Mouse (Mus musculus) MEL (cell line): ENCODE data around the gene Mthfd1l.

Source experiments
- CTCF ChIP-seq, 3 experiments: IDR thresholded peaks in 2 of 3; conservative IDR thresholded peaks in 1 of 3; 2 replicates each; pipeline ENCODE4 v1.5.1; 2011 to 2012; ENCODE audit warnings: low read length in 3 of 3, low read depth in 2 of 3, mild to moderate bottlenecking in 2 of 3, improper control_type of control experiment in 1 of 3, inconsistent platforms in 1 of 3, mixed read lengths in 1 of 3, moderate library complexity in 1 of 3; ENCODE audit not compliant: control insufficient read depth in 1 of 3, insufficient read depth in 1 of 3, poor library complexity in 1 of 3, severe bottlenecking in 1 of 3
- E2F4 ChIP-seq: IDR thresholded peaks from 2 replicates; pipeline ENCODE4 v1.6.1; 2011; ENCODE audit warnings: low read depth, low read length, improper control_type of control experiment, borderline replicate concordance
- EP300 ChIP-seq, 2 experiments: IDR thresholded peaks; 2 replicates each; pipeline ENCODE4 v1.6.1; 2011; ENCODE audit warnings: improper control_type of control experiment in 2 of 2, low read length in 2 of 2, low read depth in 1 of 2, mild to moderate bottlenecking in 1 of 2
- GABPA ChIP-seq: IDR thresholded peaks from 2 replicates; pipeline ENCODE4 v1.6.1; 2012; ENCODE audit warnings: low read depth, mild to moderate bottlenecking, inconsistent platforms, low read length, improper control_type of control experiment, moderate library complexity
- GATA1 ChIP-seq: IDR thresholded peaks from 2 replicates; pipeline ENCODE4 v1.6.1; 2011; ENCODE audit warnings: low read depth, low read length, improper control_type of control experiment
- HCFC1 ChIP-seq: IDR thresholded peaks from 2 replicates; pipeline ENCODE4 v1.6.1; 2012; ENCODE audit warnings: low read depth, mild to moderate bottlenecking, inconsistent platforms, low read length, improper control_type of control experiment, moderate library complexity
- MAX ChIP-seq: IDR thresholded peaks from 2 replicates; pipeline ENCODE4 v1.6.1; 2011; ENCODE audit warnings: low read length, improper control_type of control experiment
- NELFE ChIP-seq: IDR thresholded peaks from 2 replicates; pipeline ENCODE4 v1.6.1; 2011; ENCODE audit warnings: low read depth, low read length, improper control_type of control experiment
- POLR2A ChIP-seq, 2 experiments: IDR thresholded peaks; 2 replicates each; pipeline ENCODE4 v1.6.1; 2011 to 2012; ENCODE audit warnings: low read length in 2 of 2, mild to moderate bottlenecking in 2 of 2, control low read depth in 1 of 2, improper control_type of control experiment in 1 of 2, low read depth in 1 of 2, moderate library complexity in 1 of 2; ENCODE audit not compliant: control insufficient read depth in 1 of 2, insufficient read depth in 1 of 2, poor library complexity in 1 of 2
- POLR2AphosphoS2 ChIP-seq: IDR thresholded peaks from 2 replicates; pipeline ENCODE4 v1.6.1; 2011; ENCODE audit warnings: low read length, improper control_type of control experiment
- TAL1 ChIP-seq: IDR thresholded peaks from 2 replicates; pipeline ENCODE4 v1.6.1; 2012; ENCODE audit warnings: mild to moderate bottlenecking, inconsistent platforms, low read length, moderate library complexity, mixed read lengths
- TCF12 ChIP-seq: IDR thresholded peaks from 2 replicates; pipeline ENCODE4 v1.6.1; 2014; ENCODE audit warnings: low read depth, mild to moderate bottlenecking, inconsistent platforms, low read length, improper control_type of control experiment, moderate library complexity
- USF1 ChIP-seq: IDR thresholded peaks from 2 replicates; pipeline ENCODE4 v1.6.1; 2014; ENCODE audit warnings: low read depth, mild to moderate bottlenecking, inconsistent platforms, low read length, improper control_type of control experiment, moderate library complexity
- ZC3H11A ChIP-seq: IDR thresholded peaks from 2 replicates; pipeline ENCODE4 v1.6.1; 2012; ENCODE audit warnings: low read depth, mild to moderate bottlenecking, inconsistent platforms, low read length, improper control_type of control experiment

GRCm38 (mm10) chr10:4047666-4048065 is 74.7 kb downstream of the Mthfd1l start:
- TF ChIP-seq GATA1 (no peak), CTCF (IDR thresholded peaks at IDR 0.05 in 2 of 3, conservative IDR thresholded peaks at IDR 0.05 in 1 of 3; ENCODE audit: control insufficient read depth in 1 of 3, insufficient read depth in 1 of 3, low read depth in 2 of 3, low read length in 3 of 3, poor library complexity in 1 of 3, severe bottlenecking in 1 of 3) (no peak), EP300 (IDR thresholded peaks at IDR 0.05; ENCODE audit: low read depth in 1 of 2, low read length in 2 of 2) (no peak), POLR2A (IDR thresholded peaks at IDR 0.05; ENCODE audit: control insufficient read depth in 1 of 2, insufficient read depth in 1 of 2, low read depth in 1 of 2, low read length in 2 of 2, poor library complexity in 1 of 2) (no peak), ZC3H11A (no peak), TAL1 (no peak), USF1 (no peak), NELFE (no peak), MAX (no peak), TCF12 (no peak), POLR2AphosphoS2 (no peak), GABPA (no peak), HCFC1 (no peak), E2F4 (no peak)
